Mouse (Mus musculus) MEL (cell line): ENCODE results near the gene Rnf227. TPM values are rescaled to one million over a fixed set of nuclear protein-coding genes. Genes with fewer than 3 reads are reported as not detected.

Experiments
- DNase-seq: peaks from one replicate; pipeline ENCODE4 v3.0.0; 2011; ENCODE audit warnings: low read depth, low spot score
- H3K27ac ChIP-seq: 2 replicates; pipeline ENCODE4 v1.5.1; 2012; ENCODE audit warnings: low read depth, mild to moderate bottlenecking, control low read depth, low read length, moderate library complexity; ENCODE audit not compliant: control insufficient read depth
- H3K27me3 ChIP-seq, 2 experiments: fragments of 150-350 bp in 1 of 2; sonication (generic) in 1 of 2; 2 replicates each; pipeline ENCODE4 v1.6.1; 2012; ENCODE audit warnings: low read length in 2 of 2, mild to moderate bottlenecking in 2 of 2, improper control_type of control experiment in 1 of 2, moderate library complexity in 1 of 2; ENCODE audit not compliant: insufficient read depth in 2 of 2, control insufficient read depth in 1 of 2
- H3K36me3 ChIP-seq, 2 experiments: 2 replicates each; pipeline ENCODE4 v1.6.1; 2012 to 2014; ENCODE audit warnings: low read length in 2 of 2, improper control_type of control experiment in 1 of 2, inconsistent platforms in 1 of 2, mild to moderate bottlenecking in 1 of 2; ENCODE audit not compliant: insufficient read depth in 2 of 2, control insufficient read depth in 1 of 2
- H3K4me1 ChIP-seq, 2 experiments: fragments of 150-350 bp in 1 of 2; sonication (generic) in 1 of 2; 2 replicates each; pipeline ENCODE4 v1.6.1; 2012; ENCODE audit warnings: low read length in 2 of 2, improper control_type of control experiment in 1 of 2, mild to moderate bottlenecking in 1 of 2; ENCODE audit not compliant: insufficient read depth in 2 of 2, control insufficient read depth in 1 of 2
- H3K4me3 ChIP-seq, 2 experiments: fragments of 150-350 bp in 1 of 2; sonication (generic) in 1 of 2; 2 replicates each; pipeline ENCODE4 v1.5.1; 2012; ENCODE audit warnings: low read depth in 2 of 2, low read length in 2 of 2, mild to moderate bottlenecking in 2 of 2, moderate library complexity in 2 of 2, control low read depth in 1 of 2, improper control_type of control experiment in 1 of 2; ENCODE audit not compliant: control insufficient read depth in 1 of 2, insufficient read depth in 1 of 2
- H3K79me2 ChIP-seq: 2 replicates; pipeline ENCODE4 v1.6.1; 2012; ENCODE audit warnings: mild to moderate bottlenecking, low read length, moderate library complexity; ENCODE audit not compliant: control insufficient read depth, poor library complexity, insufficient read depth
- H3K9ac ChIP-seq: 2 replicates; pipeline ENCODE4 v1.6.1; 2012; ENCODE audit warnings: low read depth, mild to moderate bottlenecking, control low read depth, low read length, moderate library complexity; ENCODE audit not compliant: control insufficient read depth, poor library complexity, severe bottlenecking
- H3K9me3 ChIP-seq: fragments of 150-350 bp; sonication (generic); replicated peaks from 2 replicates; pipeline ENCODE4 v1.6.1; 2012; ENCODE audit warnings: mild to moderate bottlenecking, low read length, improper control_type of control experiment, moderate library complexity; ENCODE audit not compliant: insufficient read depth
- CHD2 ChIP-seq: IDR thresholded peaks from 2 replicates; pipeline ENCODE4 v1.6.1; 2011; ENCODE audit warnings: low read length, improper control_type of control experiment
- E2F4 ChIP-seq: IDR thresholded peaks from 2 replicates; pipeline ENCODE4 v1.6.1; 2011; ENCODE audit warnings: low read depth, low read length, improper control_type of control experiment, borderline replicate concordance
- EP300 ChIP-seq, 2 experiments: IDR thresholded peaks; 2 replicates each; pipeline ENCODE4 v1.6.1; 2011; ENCODE audit warnings: improper control_type of control experiment in 2 of 2, low read length in 2 of 2, low read depth in 1 of 2, mild to moderate bottlenecking in 1 of 2
- GATA1 ChIP-seq: IDR thresholded peaks from 2 replicates; pipeline ENCODE4 v1.6.1; 2011; ENCODE audit warnings: low read depth, low read length, improper control_type of control experiment
- HCFC1 ChIP-seq: IDR thresholded peaks from 2 replicates; pipeline ENCODE4 v1.6.1; 2012; ENCODE audit warnings: low read depth, mild to moderate bottlenecking, inconsistent platforms, low read length, improper control_type of control experiment, moderate library complexity
- JUND ChIP-seq: IDR thresholded peaks from 2 replicates; pipeline ENCODE4 v1.6.1; 2011; ENCODE audit warnings: low read depth, mild to moderate bottlenecking, improper control_type of control experiment, low read length
- KAT2A ChIP-seq: conservative IDR thresholded peaks from 2 replicates; pipeline ENCODE4 v1.6.1; 2012; ENCODE audit warnings: low read depth, low read length, improper control_type of control experiment, inconsistent platforms
- MYB ChIP-seq: IDR thresholded peaks from 2 replicates; pipeline ENCODE4 v1.6.1; 2011; ENCODE audit warnings: mild to moderate bottlenecking, low read depth, low read length, improper control_type of control experiment
- MYC ChIP-seq: IDR thresholded peaks from 2 replicates; pipeline ENCODE4 v1.6.1; 2011; ENCODE audit warnings: low read depth, mild to moderate bottlenecking, low read length, improper control_type of control experiment, moderate library complexity
- NRF1 ChIP-seq: IDR thresholded peaks from 2 replicates; pipeline ENCODE4 v1.6.1; 2014; ENCODE audit warnings: low read depth, mild to moderate bottlenecking, inconsistent platforms, low read length, improper control_type of control experiment, moderate library complexity; ENCODE audit not compliant: poor library complexity, insufficient read depth, severe bottlenecking
- RAD21 ChIP-seq: IDR thresholded peaks from 2 replicates; pipeline ENCODE4 v1.6.1; 2011; ENCODE audit warnings: mild to moderate bottlenecking, low read depth, low read length, improper control_type of control experiment
- RCOR1 ChIP-seq: IDR thresholded peaks from 2 replicates; pipeline ENCODE4 v1.6.1; 2012; ENCODE audit warnings: low read depth, mild to moderate bottlenecking, inconsistent platforms, low read length, improper control_type of control experiment
- SMC3 ChIP-seq: IDR thresholded peaks from 2 replicates; pipeline ENCODE4 v1.6.1; 2011; ENCODE audit warnings: low read depth, low read length, improper control_type of control experiment
- TBP ChIP-seq: IDR thresholded peaks from 2 replicates; pipeline ENCODE4 v1.8.0; 2011; ENCODE audit warnings: low read depth, low read length, improper control_type of control experiment
- UBTF ChIP-seq: IDR thresholded peaks from 2 replicates; pipeline ENCODE4 v1.6.1; 2012; ENCODE audit warnings: low read depth, mild to moderate bottlenecking, inconsistent platforms, low read length, improper control_type of control experiment, moderate library complexity, borderline replicate concordance; ENCODE audit not compliant: insufficient read depth
- USF1 ChIP-seq: IDR thresholded peaks from 2 replicates; pipeline ENCODE4 v1.6.1; 2014; ENCODE audit warnings: low read depth, mild to moderate bottlenecking, inconsistent platforms, low read length, improper control_type of control experiment, moderate library complexity
- ZKSCAN1 ChIP-seq: IDR thresholded peaks from 2 replicates; pipeline ENCODE4 v1.6.1; 2012; ENCODE audit warnings: low read depth, mild to moderate bottlenecking, inconsistent platforms, low read length, improper control_type of control experiment, moderate library complexity
- ZMIZ1 ChIP-seq: IDR thresholded peaks from 2 replicates; pipeline ENCODE4 v1.6.1; 2012; ENCODE audit warnings: low read depth, mild to moderate bottlenecking, inconsistent platforms, low read length, improper control_type of control experiment, moderate library complexity
- ZNF384 ChIP-seq: IDR thresholded peaks from 2 replicates; pipeline ENCODE4 v1.6.1; 2012; ENCODE audit warnings: low read depth, mild to moderate bottlenecking, inconsistent platforms, low read length, improper control_type of control experiment
- polyA plus RNA-seq, 2 experiments: library from polyadenylated mRNA; stranded (reverse) in 1 of 2; unstranded in 1 of 2; fragments of >175 nt in 1 of 2; fragments of >200 nt in 1 of 2; gene quantifications; 2 replicates each; pipeline versions ENCODE4 v1.2.1 to v1.2.4; 2012; ENCODE audit warnings: low replicate concordance in 2 of 2, low read depth in 1 of 2; ENCODE audit not compliant: insufficient read length in 2 of 2, insufficient read depth in 1 of 2, missing spikeins in 1 of 2
- total RNA-seq: library from RNA; depleted of rRNA; stranded (reverse); fragments of 300-350 nt; gene quantifications from 2 replicates; pipeline ENCODE4 v1.2.3, GENCODE M21; 2012

Rnf227 gene
- total and polyA plus RNA-seq, 3 experiments: 11.5 to 12.4 TPM; not detected in 1

GRCm38 (mm10) chr11:69328517-69328916 is 11.7 kb upstream of the Rnf227 start:
- no peak for DNase-seq
- TF ChIP-seq HCFC1 (peak; percentile 68), UBTF (no peak)
- Histone ChIP-seq H3K4me1 (peaks cover 13 to 30% of the 10 kb centered on the region in 2 experiments), H3K79me2 (peaks cover 5% of the 10 kb centered on the region), H3K9ac (no peak overlapping the region), H3K27me3 (no peaks in the 10 kb centered on the region), H3K4me3 (no peak overlapping the region), H3K27ac (no peak overlapping the region), H3K36me3 (peaks cover 0 to 28% of the 10 kb centered on the region in 2 experiments; a peak in 2 of 4 replicates), H3K9me3 (no peaks in the 10 kb centered on the region)

GRCm38 (mm10) chr11:69331152-69331551 is 9.1 kb upstream of the Rnf227 start:
- H3K79me2 ChIP-seq: no peaks in the 10 kb centered on the region; the same call in 1 of the 2 replicates
- H3K27ac ChIP-seq: no peak overlapping the region
- TF ChIP-seq NRF1 (no peak), EP300 (IDR thresholded peaks at IDR 0.05; ENCODE audit: low read depth in 1 of 2, low read length in 2 of 2) (no peak), ZMIZ1 (no peak), MYB (no peak), UBTF (no peak), CHD2 (no peak), MYC (no peak), JUND (no peak), SMC3 (no peak), ZKSCAN1 (no peak), KAT2A (no peak), GATA1 (no peak), TBP (no peak), RAD21 (no peak)
- no peaks in the 10 kb centered on the region for H3K27me3 ChIP-seq
- DNase-seq: no peak
- peaks cover 3 to 17% of the 10 kb centered on the region in 2 experiments for H3K4me1 ChIP-seq
- no peak overlapping the region for H3K9ac ChIP-seq
- H3K4me3 ChIP-seq: no peak overlapping the region
- peaks cover 0 to 15% of the 10 kb centered on the region in 2 experiments; a peak in 2 of 4 replicates for H3K36me3 ChIP-seq
- H3K9me3 ChIP-seq: no peaks in the 10 kb centered on the region

GRCm38 (mm10) chr11:69331929-69332405 is 8.3 kb upstream of the Rnf227 start:
- no peak overlapping the region for H3K4me3 ChIP-seq
- H3K27me3 ChIP-seq: no peaks in the 10 kb centered on the region
- TF ChIP-seq ZNF384 (no peak), RCOR1 (no peak), E2F4 (no peak), HCFC1 (no peak), USF1 (no peak), TBP (no peak)
- H3K9me3 ChIP-seq: no peaks in the 10 kb centered on the region
- H3K4me1 ChIP-seq: peaks cover 3 to 12% of the 10 kb centered on the region in 2 experiments; a peak in 3 of 4 replicates
- no peak for DNase-seq
- no peaks in the 10 kb centered on the region for H3K79me2 ChIP-seq
- peaks cover 0 to 10% of the 10 kb centered on the region in 2 experiments; a peak in 2 of 4 replicates for H3K36me3 ChIP-seq
- H3K27ac ChIP-seq: no peak overlapping the region
- H3K9ac ChIP-seq: no peak overlapping the region
